Mouse (Mus musculus): ENCODE data around the gene Gm42878. TPM values are rescaled to one million over a fixed set of nuclear protein-coding genes. Genes with fewer than 3 reads are reported as not detected.
"Not testable (repeated sequence)": the region's sequence is repeated elsewhere in the genome, so short reads cannot be mapped to it uniquely, and the experiment has no call there.

Gene Gm42878
- polyA plus RNA-seq, 2 experiments: 0.07 TPM; not detected in 1

DNA sequence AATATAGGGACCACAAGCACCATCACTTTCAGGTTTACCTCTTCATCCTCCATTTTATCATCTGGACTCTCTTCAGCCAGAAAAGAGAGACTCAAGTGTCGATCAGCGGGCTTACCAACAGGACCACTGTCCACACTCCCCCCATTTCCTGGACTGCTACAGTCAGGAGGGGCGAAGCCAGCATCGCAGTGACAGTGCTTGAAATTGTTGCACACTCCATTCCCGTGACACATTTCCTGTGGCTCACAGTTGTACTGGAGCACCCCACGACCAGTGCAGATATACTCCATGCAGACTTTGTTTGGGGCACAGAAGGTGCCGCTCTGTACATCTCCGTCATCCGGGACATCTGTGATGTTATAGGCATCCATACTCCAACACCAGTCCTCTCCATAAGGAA lies 26.3 kb downstream of the Gm42878 start:
- no peak for TF ChIP-seq CTCF (IDR thresholded peaks at IDR 0.05; ENCODE audit: low read depth)
- TF ChIP-seq EP300 (IDR thresholded peaks at IDR 0.05; ENCODE audit: low read depth): no peak
- H3K9me3 ChIP-seq (ENCODE audit: control insufficient read depth, low read length): no peaks in the 10 kb centered on the region
- no peaks in the 10 kb centered on the region for H3K4me1 ChIP-seq (replicated peaks; ENCODE audit: control insufficient read depth in 2 of 2, insufficient read depth in 2 of 2, low read length in 1 of 2)
- no peaks in the 10 kb centered on the region for H3K27me3 ChIP-seq (ENCODE audit: control insufficient read depth, insufficient read depth, low read length)
- WGBS (ENCODE audit: insufficient replicate concordance): 71% methylated on average over 9 of the region's 9 CpGs
- DNase-seq (ENCODE audit: low read depth in 3 of 3, low spot score in 3 of 3) (no peak), ATAC-seq (ENCODE audit: insufficient read depth) (no peak)
- H3K4me3 ChIP-seq (ENCODE audit: insufficient read depth in 1 of 2, low read depth in 2 of 2, low read length in 2 of 2): no peak overlapping the region
- H3K27ac ChIP-seq: no peak overlapping the region
- H3K36me3 ChIP-seq (replicated peaks; ENCODE audit: control insufficient read depth, insufficient read depth, low read depth): peaks cover 13% of the 10 kb centered on the region
- no peak overlapping the region for H3K4me2 ChIP-seq (ENCODE audit: low read depth)
- no peak overlapping the region for H3K9ac ChIP-seq (replicated peaks)

DNA sequence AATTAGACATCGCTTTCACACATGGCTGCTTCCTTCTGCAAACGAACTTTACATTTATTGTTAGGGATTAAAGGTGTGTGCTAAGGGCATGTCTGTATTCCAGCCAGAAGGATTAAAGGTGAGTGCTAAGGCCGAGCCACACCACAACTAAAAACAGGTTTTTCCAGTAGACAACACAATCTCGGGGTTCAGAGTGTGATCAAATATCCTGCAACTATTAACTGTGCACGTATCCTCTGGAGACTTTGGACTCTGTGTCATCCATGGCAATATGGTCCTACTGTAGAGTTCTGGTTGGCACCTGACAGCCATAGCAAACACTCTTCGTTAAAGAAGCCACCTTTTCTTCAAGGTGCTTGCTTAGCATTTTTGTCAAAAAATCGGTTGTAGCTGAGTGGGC lies 35.3 kb downstream of the Gm42878 start:
- H3K4me3 ChIP-seq (ENCODE audit: insufficient read depth in 1 of 2, low read depth in 2 of 2, low read length in 2 of 2): no peak overlapping the region
- H3K9ac ChIP-seq (replicated peaks): no peak overlapping the region
- no peaks in the 10 kb centered on the region for H3K4me1 ChIP-seq (replicated peaks; ENCODE audit: control insufficient read depth in 2 of 2, insufficient read depth in 2 of 2, low read length in 1 of 2)
- no peaks in the 10 kb centered on the region for H3K36me3 ChIP-seq (replicated peaks; ENCODE audit: control insufficient read depth, insufficient read depth, low read depth)
- no peak for ATAC-seq (ENCODE audit: insufficient read depth)
- DNase-seq (ENCODE audit: low read depth in 3 of 3, low spot score in 3 of 3): no peak
- H3K27me3 ChIP-seq (ENCODE audit: control insufficient read depth, insufficient read depth, low read length): no peaks in the 10 kb centered on the region
- H3K27ac ChIP-seq: no peak overlapping the region
- H3K9me3 ChIP-seq (ENCODE audit: control insufficient read depth, low read length): no peaks in the 10 kb centered on the region
- TF ChIP-seq EP300 (IDR thresholded peaks at IDR 0.05; ENCODE audit: low read depth) (no peak), CTCF (IDR thresholded peaks at IDR 0.05; ENCODE audit: low read depth) (no peak)
- WGBS (ENCODE audit: insufficient replicate concordance): 67% methylated on average over 7 of the region's 7 CpGs
- H3K4me2 ChIP-seq (ENCODE audit: low read depth): no peak overlapping the region

DNA sequence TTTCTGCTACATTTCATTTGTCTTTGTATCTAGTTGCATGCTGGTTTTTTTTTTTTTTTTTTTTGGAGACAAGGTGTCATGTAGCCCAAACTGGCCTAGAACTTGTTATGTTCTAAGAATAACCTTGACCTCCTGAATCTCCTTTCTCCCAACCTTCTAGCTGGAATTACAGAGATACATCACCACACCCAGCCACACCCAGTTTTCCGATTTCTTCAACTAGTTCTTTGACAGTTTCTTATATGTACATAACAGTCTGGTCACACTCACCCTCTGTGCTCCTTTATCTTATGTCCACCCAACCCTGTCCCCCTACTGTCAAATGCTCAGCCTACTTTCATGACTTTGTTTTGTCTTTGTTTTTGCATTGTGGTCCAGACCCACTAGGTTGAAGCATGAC lies 38.4 kb downstream of the Gm42878 start:
- Histone ChIP-seq H3K9ac (replicated peaks) (no peak overlapping the region), H3K27me3 (ENCODE audit: control insufficient read depth, insufficient read depth, low read length) (no peaks in the 10 kb centered on the region), H3K4me1 (replicated peaks; ENCODE audit: control insufficient read depth in 2 of 2, insufficient read depth in 2 of 2, low read length in 1 of 2) (no peaks in the 10 kb centered on the region), H3K9me3 (ENCODE audit: control insufficient read depth, low read length) (no peaks in the 10 kb centered on the region), H3K36me3 (replicated peaks; ENCODE audit: control insufficient read depth, insufficient read depth, low read depth) (no peaks in the 10 kb centered on the region), H3K4me3 (ENCODE audit: insufficient read depth in 1 of 2, low read depth in 2 of 2, low read length in 2 of 2) (no peak overlapping the region), H3K4me2 (ENCODE audit: low read depth) (no peak overlapping the region), H3K27ac (no peak overlapping the region)
- TF ChIP-seq CTCF (IDR thresholded peaks at IDR 0.05; ENCODE audit: low read depth) (no peak), EP300 (IDR thresholded peaks at IDR 0.05; ENCODE audit: low read depth) (no peak)
- DNase-seq (ENCODE audit: low read depth in 3 of 3, low spot score in 3 of 3): no peak
- WGBS (ENCODE audit: insufficient replicate concordance): 43% methylated on average over 1 of the region's 1 CpGs
- ATAC-seq (ENCODE audit: insufficient read depth): no peak

DNA sequence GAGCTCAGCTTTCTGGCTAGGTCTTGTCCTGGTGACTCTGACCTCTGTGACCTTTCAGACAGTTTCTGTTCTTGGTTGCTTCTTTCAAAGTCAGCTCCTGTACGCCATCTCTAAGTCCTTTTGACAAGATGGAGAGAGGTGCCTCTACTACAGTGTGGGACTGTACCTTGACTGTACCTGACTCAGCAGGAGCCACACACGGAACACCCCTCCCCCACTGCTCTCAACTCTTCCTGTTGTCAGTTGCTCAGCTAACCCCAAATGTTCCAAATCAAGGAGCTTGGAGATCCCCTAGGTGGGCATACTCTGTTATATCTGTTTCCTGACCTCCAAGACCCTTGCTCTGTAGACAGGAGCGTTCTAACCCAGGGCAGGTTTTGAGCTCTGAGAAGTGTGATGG lies 42.1 kb downstream of the Gm42878 start, which contains the start of gene Adam1b:
Gene Adam1b (minus strand): TSS at position 205 of the 400 bp plus-strand sequence.
- DNase-seq (ENCODE audit: low read depth in 3 of 3, low spot score in 3 of 3): no peak
- no peaks in the 10 kb centered on the region for H3K27me3 ChIP-seq (ENCODE audit: control insufficient read depth, insufficient read depth, low read length)
- ATAC-seq (ENCODE audit: insufficient read depth): no peak
- H3K4me1 ChIP-seq (replicated peaks; ENCODE audit: control insufficient read depth in 2 of 2, insufficient read depth in 2 of 2, low read length in 1 of 2): peaks cover 0 to 9% of the 10 kb centered on the region in 2 experiments; a peak in 2 of 4 replicates
- no peak for TF ChIP-seq EP300 (IDR thresholded peaks at IDR 0.05; ENCODE audit: low read depth)
- no peak for TF ChIP-seq CTCF (IDR thresholded peaks at IDR 0.05; ENCODE audit: low read depth)
- 53% methylated on average over 3 of the region's 3 CpGs for WGBS (ENCODE audit: insufficient replicate concordance)
- no peaks in the 10 kb centered on the region for H3K36me3 ChIP-seq (replicated peaks; ENCODE audit: control insufficient read depth, insufficient read depth, low read depth)
- no peak within 1 kb of the TSS for H3K27ac ChIP-seq
- no peak within 1 kb of the TSS for H3K9ac ChIP-seq (replicated peaks)
- H3K9me3 ChIP-seq (ENCODE audit: control insufficient read depth, low read length): no peaks in the 10 kb centered on the region
- H3K4me3 ChIP-seq (ENCODE audit: insufficient read depth in 1 of 2, low read depth in 2 of 2, low read length in 2 of 2): no peak within 1 kb of the TSS
- H3K4me2 ChIP-seq (ENCODE audit: low read depth): no peak within 1 kb of the TSS

DNA sequence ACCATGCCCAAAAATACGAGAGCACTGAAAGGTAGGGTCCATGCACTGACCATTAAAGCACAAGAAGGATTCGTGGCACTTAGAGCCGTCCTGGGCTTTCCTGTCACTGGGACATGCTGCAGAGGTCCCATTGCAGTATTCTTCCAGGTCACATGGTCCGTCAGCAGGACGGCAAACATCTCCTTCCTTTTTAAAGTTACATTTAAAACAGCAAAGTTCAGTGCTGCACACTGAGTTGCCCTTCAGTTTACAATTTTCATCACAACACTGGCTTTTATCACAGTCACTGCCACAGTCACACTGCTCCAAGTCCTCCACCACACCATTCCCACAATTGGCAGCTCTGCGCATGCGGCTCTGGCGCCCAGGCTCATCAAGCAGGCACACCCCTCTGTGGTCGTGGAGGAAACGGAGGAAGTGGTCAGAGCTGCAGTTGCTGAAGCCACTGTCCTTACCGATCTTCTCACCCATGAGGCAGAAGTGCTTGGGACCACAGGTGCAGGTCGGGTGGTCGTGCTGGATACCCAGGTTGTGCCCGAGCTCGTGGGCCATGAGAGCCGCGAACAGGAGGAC lies 43.8 kb downstream of the Gm42878 start:
- WGBS (ENCODE audit: insufficient replicate concordance): 19% methylated on average over 9 of the region's 17 CpGs
- H3K4me1 ChIP-seq (replicated peaks; ENCODE audit: control insufficient read depth in 2 of 2, insufficient read depth in 2 of 2, low read length in 1 of 2); H3K36me3 ChIP-seq (replicated peaks; ENCODE audit: control insufficient read depth, insufficient read depth, low read depth); H3K9ac ChIP-seq (replicated peaks); H3K27ac ChIP-seq; H3K27me3 ChIP-seq (ENCODE audit: control insufficient read depth, insufficient read depth, low read length); DNase-seq (ENCODE audit: low read depth in 3 of 3, low spot score in 3 of 3); H3K9me3 ChIP-seq (ENCODE audit: control insufficient read depth, low read length); ATAC-seq (ENCODE audit: insufficient read depth): not testable (repeated sequence)
- Histone ChIP-seq H3K4me3 (ENCODE audit: insufficient read depth in 1 of 2, low read depth in 2 of 2, low read length in 2 of 2) (0 out of 4 replicates have a peak overlapping the region, but pooled peaks of 1 of the 2 experiments have one; percentile 10), H3K4me2 (ENCODE audit: low read depth) (peak overlapping the region; percentile 47)

All from liver, embryonic 14.5 days (tissue).